Mouse (Mus musculus) kidney, adult 2 months (tissue): Measurements from ENCODE around the gene Camkv.

Source experiments
- CTCF ChIP-seq: fragments of 200-500 bp; conservative IDR thresholded peaks from 2 replicates; pipeline ENCODE4 v1.5.1; 2011; ENCODE audit warnings: low read depth, mild to moderate bottlenecking, control low read depth, low read length, moderate library complexity, mixed read lengths; ENCODE audit not compliant: insufficient read depth, insufficient read length
- POLR2A ChIP-seq: fragments of 200-500 bp; IDR thresholded peaks from one replicate; pipeline ENCODE4 v1.6.1; 2011; ENCODE audit warnings: low read depth, low read length, control low read depth

GRCm38 (mm10) chr9:107926920-107927420, 8.5 kb upstream of the Camkv start:
- TF ChIP-seq CTCF (no peak), POLR2A (no peak)
